Mouse (Mus musculus) CD8-positive naive resting alpha-beta T cell, adult 57 days (primary cell): Measurements from ENCODE around the gene Fbxw17. TPM values are rescaled to one million over a fixed set of nuclear protein-coding genes. Genes with fewer than 3 reads are reported as not detected.

ENCODE experiments used
- total RNA-seq: library from RNA; stranded (reverse); gene quantifications from one replicate; pipeline ENCODE4 v1.2.4, GENCODE M21; 2023

Gene Fbxw17
- total RNA-seq = 14.9 TPM

DNA sequence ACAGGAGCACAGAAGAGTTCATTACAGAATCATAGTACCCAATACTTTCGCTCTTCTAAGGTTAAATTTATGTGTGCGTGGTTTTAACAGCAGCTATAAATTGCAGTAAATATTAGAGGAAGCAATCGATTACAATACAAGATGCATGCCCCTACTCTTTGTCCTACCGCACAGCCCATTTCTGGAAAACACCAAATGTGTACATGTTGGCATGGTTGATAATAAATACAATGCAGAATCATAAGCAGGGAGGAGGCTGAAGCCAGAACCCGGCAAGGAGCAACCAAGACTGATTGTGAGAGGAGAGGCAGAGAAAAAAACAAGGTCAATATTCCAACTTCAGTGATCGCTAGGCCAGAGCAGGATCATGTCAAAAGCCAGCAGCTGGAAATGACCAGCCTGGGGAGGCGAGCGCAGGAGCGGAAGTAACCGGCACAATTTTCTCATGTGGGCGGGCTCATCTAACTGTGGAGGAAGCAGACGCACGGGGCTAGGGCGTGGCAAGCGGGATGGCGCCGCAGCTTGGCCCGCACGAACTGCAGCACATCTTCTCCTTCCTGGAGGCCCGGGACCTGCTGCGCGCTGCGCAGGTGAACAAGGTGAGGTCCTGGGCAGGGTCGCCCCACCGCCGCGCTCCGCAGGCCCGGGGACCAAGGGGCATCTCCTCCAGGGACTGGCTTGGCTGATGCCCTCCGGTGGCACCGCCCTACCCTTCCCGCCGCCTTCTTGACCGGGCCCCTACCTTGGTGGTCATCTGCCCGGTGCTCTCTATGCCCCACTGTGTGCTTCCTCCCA lies at the start of gene Fbxw17:
Gene Fbxw17, plus strand, starts transcription at position 476 of the 795 bp plus-strand sequence.

GRCm38 (mm10) chr13:50443812-50444211 lies 26.1 kb downstream of the Fbxw17 start, which contains the start of gene Gm47429:
TSS of gene Gm47429 (minus strand) at chr13:50443912.

DNA sequence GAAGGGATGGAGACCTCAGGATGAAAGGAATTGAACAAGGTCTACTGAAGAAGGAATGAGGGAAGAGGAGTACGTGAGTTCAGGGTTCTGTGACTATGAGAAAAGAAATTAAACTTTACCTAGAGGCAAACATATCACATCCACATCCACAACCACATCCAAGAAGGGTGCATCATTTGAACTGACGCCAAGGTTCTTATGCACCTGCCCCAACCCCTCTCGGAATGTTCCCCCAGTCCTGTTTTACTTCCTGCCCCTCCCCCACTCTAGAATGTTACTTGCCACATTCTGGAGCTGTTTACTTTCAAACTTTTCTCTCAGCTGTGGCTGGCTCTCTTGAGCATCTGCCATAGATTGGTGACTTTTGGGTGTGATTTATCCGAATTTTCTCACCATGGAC lies 49.3 kb downstream of the Fbxw17 start, which contains the start of gene Nutm2:
Gene Nutm2, plus strand, starts transcription at position 301 of the 400 bp plus-strand sequence.

Other genes with a start within 250 kb of the Fbxw17 start
- gene Gm906, start 167.6 kb upstream of the Fbxw17 start, total RNA-seq = not detected
- not detected for gene Gm47429, start 26.0 kb downstream of the Fbxw17 start, total RNA-seq
- not detected for gene Nutm2, start 49.4 kb downstream of the Fbxw17 start, total RNA-seq
- gene Gm904, start 225.4 kb downstream of the Fbxw17 start, total RNA-seq = not detected